Mouse (Mus musculus): ENCODE results near the gene Igf2bp3. TPM values are rescaled to one million over a fixed set of nuclear protein-coding genes. Genes with fewer than 3 reads are reported as not detected.

The Igf2bp3 gene
- polyA plus RNA-seq, 1 experiment from 2014 or later = 105 TPM

GRCm38 (mm10) chr6:49146461-49146860 lies 68.3 kb downstream of the Igf2bp3 start:
- H3K4me2 ChIP-seq (ENCODE audit: low read length) = no peak overlapping the region
- 65% methylated on average over 2 of the region's 2 CpGs for WGBS
- H3K4me1 ChIP-seq (replicated peaks; ENCODE audit: control insufficient read depth, insufficient read depth, low read length) = no peaks in the 10 kb centered on the region
- H3K4me3 ChIP-seq (ENCODE audit: low read depth, low read length) = no peak overlapping the region
- no peak for ATAC-seq (replicated peaks; ENCODE audit: low FRiP score, low TSS enrichment, low read depth)
- no peaks in the 10 kb centered on the region for H3K27me3 ChIP-seq (replicated peaks; ENCODE audit: control insufficient read depth, insufficient read depth, low read length)
- DNase-seq (ENCODE audit: low spot score) = no peak
- peaks cover 3% of the 10 kb centered on the region; the same call in 1 of the 2 replicates for H3K36me3 ChIP-seq (ENCODE audit: control insufficient read depth, insufficient read depth, low read length)
- no peaks in the 10 kb centered on the region for H3K9me3 ChIP-seq (ENCODE audit: control insufficient read depth, low read length)
- no peak overlapping the region for H3K9ac ChIP-seq (ENCODE audit: low read length)
- no peak overlapping the region for H3K27ac ChIP-seq (ENCODE audit: low read depth)

- Histone ChIP-seq H3K36me3 (ENCODE audit: control insufficient read depth, insufficient read depth, low read length) (peaks cover 3% of the 10 kb centered on the region; the same call in 1 of the 2 replicates), H3K4me2 (ENCODE audit: low read length) (no peak overlapping the region), H3K27me3 (replicated peaks; ENCODE audit: control insufficient read depth, insufficient read depth, low read length) (no peaks in the 10 kb centered on the region), H3K9ac (ENCODE audit: low read length) (no peak overlapping the region), H3K4me1 (replicated peaks; ENCODE audit: control insufficient read depth, insufficient read depth, low read length) (no peaks in the 10 kb centered on the region; the same call in 1 of the 2 replicates), H3K9me3 (ENCODE audit: control insufficient read depth, low read length) (no peaks in the 10 kb centered on the region), H3K4me3 (ENCODE audit: low read depth, low read length) (no peak overlapping the region), H3K27ac (ENCODE audit: low read depth) (no peak overlapping the region)
- DNase-seq (ENCODE audit: low spot score) = peak; percentile 53
- 81% methylated on average over 9 of the region's 9 CpGs for WGBS
- ATAC-seq (replicated peaks; ENCODE audit: low FRiP score, low TSS enrichment, low read depth) = no peak
Observed at GRCm38 (mm10) chr6:49142428-49142827, 72.3 kb downstream of the Igf2bp3 start.

- H3K36me3 ChIP-seq (ENCODE audit: control insufficient read depth, insufficient read depth, low read length) = peaks cover 3% of the 10 kb centered on the region; the same call in 1 of the 2 replicates
- no peak for ATAC-seq (replicated peaks; ENCODE audit: low FRiP score, low TSS enrichment, low read depth)
Observed at GRCm38 (mm10) chr6:49141125-49141524, 73.6 kb downstream of the Igf2bp3 start.

GRCm38 (mm10) chr6:49138159-49139051 lies 76.4 kb downstream of the Igf2bp3 start:
- no peak overlapping the region for H3K4me2 ChIP-seq (ENCODE audit: low read length)

More at GRCm38 (mm10) chr6:49141125-49141524, 73.6 kb downstream of the Igf2bp3 start:
- Histone ChIP-seq H3K4me2 (ENCODE audit: low read length) (no peak overlapping the region), H3K4me1 (replicated peaks; ENCODE audit: control insufficient read depth, insufficient read depth, low read length) (peaks cover 2% of the 10 kb centered on the region), H3K9me3 (ENCODE audit: control insufficient read depth, low read length) (no peaks in the 10 kb centered on the region), H3K27ac (ENCODE audit: low read depth) (no peak overlapping the region), H3K9ac (ENCODE audit: low read length) (no peak overlapping the region), H3K4me3 (ENCODE audit: low read depth, low read length) (no peak overlapping the region), H3K27me3 (replicated peaks; ENCODE audit: control insufficient read depth, insufficient read depth, low read length) (no peaks in the 10 kb centered on the region)
- peak; percentile 44 for DNase-seq (ENCODE audit: low spot score)
- WGBS = 81% methylated on average over 5 of the region's 5 CpGs

GRCm38 (mm10) chr6:49136739-49137138 lies 78.0 kb downstream of the Igf2bp3 start:
- Histone ChIP-seq H3K4me1 (replicated peaks; ENCODE audit: control insufficient read depth, insufficient read depth, low read length) (peaks cover 15% of the 10 kb centered on the region), H3K27ac (ENCODE audit: low read depth) (no peak overlapping the region), H3K9ac (ENCODE audit: low read length) (no peak overlapping the region), H3K36me3 (ENCODE audit: control insufficient read depth, insufficient read depth, low read length) (peaks cover 13% of the 10 kb centered on the region), H3K9me3 (ENCODE audit: control insufficient read depth, low read length) (no peaks in the 10 kb centered on the region), H3K4me3 (ENCODE audit: low read depth, low read length) (no peak overlapping the region), H3K4me2 (ENCODE audit: low read length) (no peak overlapping the region), H3K27me3 (replicated peaks; ENCODE audit: control insufficient read depth, insufficient read depth, low read length) (no peaks in the 10 kb centered on the region)
- ATAC-seq (replicated peaks; ENCODE audit: low FRiP score, low TSS enrichment, low read depth) (no peak), DNase-seq (ENCODE audit: low spot score) (peak; percentile 42)
- 74% methylated on average over 5 of the region's 5 CpGs for WGBS

More at GRCm38 (mm10) chr6:49138159-49139051, 76.4 kb downstream of the Igf2bp3 start:
- peak; percentile 50 for DNase-seq (ENCODE audit: low spot score)
- Histone ChIP-seq H3K9me3 (ENCODE audit: control insufficient read depth, low read length) (no peaks in the 10 kb centered on the region), H3K4me1 (replicated peaks; ENCODE audit: control insufficient read depth, insufficient read depth, low read length) (peaks cover 15% of the 10 kb centered on the region), H3K27me3 (replicated peaks; ENCODE audit: control insufficient read depth, insufficient read depth, low read length) (no peaks in the 10 kb centered on the region), H3K36me3 (ENCODE audit: control insufficient read depth, insufficient read depth, low read length) (peaks cover 7% of the 10 kb centered on the region), H3K9ac (ENCODE audit: low read length) (no peak overlapping the region), H3K27ac (ENCODE audit: low read depth) (no peak overlapping the region), H3K4me3 (ENCODE audit: low read depth, low read length) (no peak overlapping the region)
- 0 out of 2 replicates have a peak, but pooled peaks have one; percentile 23 for ATAC-seq (replicated peaks; ENCODE audit: low FRiP score, low TSS enrichment, low read depth)
- 78% methylated on average over 17 of the region's 17 CpGs for WGBS

GRCm38 (mm10) chr6:49132352-49133090 lies 82.2 kb downstream of the Igf2bp3 start:
- peak; percentile 46 for DNase-seq (ENCODE audit: low spot score)
- no peak for ATAC-seq (replicated peaks; ENCODE audit: low FRiP score, low TSS enrichment, low read depth)
- no peaks in the 10 kb centered on the region for H3K9me3 ChIP-seq (ENCODE audit: control insufficient read depth, low read length)
- peaks cover 15% of the 10 kb centered on the region; the same call in 1 of the 2 replicates for H3K4me1 ChIP-seq (replicated peaks; ENCODE audit: control insufficient read depth, insufficient read depth, low read length)
- 64% methylated on average over 6 of the region's 6 CpGs for WGBS
- peaks cover 27% of the 10 kb centered on the region for H3K36me3 ChIP-seq (ENCODE audit: control insufficient read depth, insufficient read depth, low read length)
- H3K27ac ChIP-seq (ENCODE audit: low read depth) = no peak overlapping the region
- no peak overlapping the region for H3K4me2 ChIP-seq (ENCODE audit: low read length)
- H3K4me3 ChIP-seq (ENCODE audit: low read depth, low read length) = no peak overlapping the region
- H3K9ac ChIP-seq (ENCODE audit: low read length) = no peak overlapping the region
- no peaks in the 10 kb centered on the region for H3K27me3 ChIP-seq (replicated peaks; ENCODE audit: control insufficient read depth, insufficient read depth, low read length)

GRCm38 (mm10) chr6:49131855-49132254 lies 82.9 kb downstream of the Igf2bp3 start:
- 85% methylated on average over 9 of the region's 9 CpGs for WGBS
- H3K4me1 ChIP-seq (replicated peaks; ENCODE audit: control insufficient read depth, insufficient read depth, low read length) = peaks cover 15% of the 10 kb centered on the region; the same call in 1 of the 2 replicates
- ATAC-seq (replicated peaks; ENCODE audit: low FRiP score, low TSS enrichment, low read depth) = no peak

GRCm38 (mm10) chr6:49130328-49130727 lies 84.4 kb downstream of the Igf2bp3 start:
- ATAC-seq (replicated peaks; ENCODE audit: low FRiP score, low TSS enrichment, low read depth) = no peak

More at GRCm38 (mm10) chr6:49131855-49132254, 82.9 kb downstream of the Igf2bp3 start:
- Histone ChIP-seq H3K36me3 (ENCODE audit: control insufficient read depth, insufficient read depth, low read length) (peaks cover 27% of the 10 kb centered on the region), H3K9me3 (ENCODE audit: control insufficient read depth, low read length) (no peaks in the 10 kb centered on the region), H3K4me2 (ENCODE audit: low read length) (no peak overlapping the region), H3K27ac (ENCODE audit: low read depth) (no peak overlapping the region), H3K4me3 (ENCODE audit: low read depth, low read length) (no peak overlapping the region), H3K27me3 (replicated peaks; ENCODE audit: control insufficient read depth, insufficient read depth, low read length) (no peaks in the 10 kb centered on the region), H3K9ac (ENCODE audit: low read length) (no peak overlapping the region)
- peak; percentile 44 for DNase-seq (ENCODE audit: low spot score)

More at GRCm38 (mm10) chr6:49130328-49130727, 84.4 kb downstream of the Igf2bp3 start:
- Histone ChIP-seq H3K4me1 (replicated peaks; ENCODE audit: control insufficient read depth, insufficient read depth, low read length) (peaks cover 5% of the 10 kb centered on the region; the same call in 1 of the 2 replicates), H3K4me3 (ENCODE audit: low read depth, low read length) (no peak overlapping the region), H3K4me2 (ENCODE audit: low read length) (no peak overlapping the region), H3K9ac (ENCODE audit: low read length) (no peak overlapping the region), H3K27ac (ENCODE audit: low read depth) (no peak overlapping the region), H3K9me3 (ENCODE audit: control insufficient read depth, low read length) (no peaks in the 10 kb centered on the region), H3K27me3 (replicated peaks; ENCODE audit: control insufficient read depth, insufficient read depth, low read length) (no peaks in the 10 kb centered on the region), H3K36me3 (ENCODE audit: control insufficient read depth, insufficient read depth, low read length) (peaks cover 33% of the 10 kb centered on the region)
- DNase-seq (ENCODE audit: low spot score) = peak; percentile 9

Data from intestine, embryonic 14.5 days (tissue).